Mouse (Mus musculus) ovary, postnatal 36 days (tissue): ENCODE measurements around the gene Sptbn4.

ENCODE experiments used
- DNase-seq: peaks from one replicate; pipeline ENCODE4 v3.0.0; 2022; ENCODE audit warnings: low spot score, mixed read lengths

Gene Sptbn4

DNA sequence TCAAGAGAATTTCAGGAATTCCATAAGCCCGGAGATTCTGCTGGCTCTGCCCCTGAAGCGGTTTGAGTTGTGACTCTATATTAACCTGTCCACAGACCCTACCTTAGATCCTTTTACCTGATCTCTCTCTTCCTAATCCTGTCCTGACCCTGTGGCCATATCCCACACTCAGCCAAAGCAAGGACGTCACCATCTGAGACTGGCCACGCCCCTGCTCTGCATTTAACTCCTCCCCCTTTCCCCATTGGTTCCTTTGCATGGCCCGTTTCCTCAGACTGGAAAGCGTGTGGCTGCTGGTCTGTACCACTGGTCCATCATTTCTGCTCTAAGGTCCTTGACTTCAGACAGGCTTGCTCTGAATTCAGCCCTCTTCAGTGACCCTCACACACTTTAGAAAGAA lies 102.0 kb downstream of the Sptbn4 start:
- DNase-seq, result no peak

DNA sequence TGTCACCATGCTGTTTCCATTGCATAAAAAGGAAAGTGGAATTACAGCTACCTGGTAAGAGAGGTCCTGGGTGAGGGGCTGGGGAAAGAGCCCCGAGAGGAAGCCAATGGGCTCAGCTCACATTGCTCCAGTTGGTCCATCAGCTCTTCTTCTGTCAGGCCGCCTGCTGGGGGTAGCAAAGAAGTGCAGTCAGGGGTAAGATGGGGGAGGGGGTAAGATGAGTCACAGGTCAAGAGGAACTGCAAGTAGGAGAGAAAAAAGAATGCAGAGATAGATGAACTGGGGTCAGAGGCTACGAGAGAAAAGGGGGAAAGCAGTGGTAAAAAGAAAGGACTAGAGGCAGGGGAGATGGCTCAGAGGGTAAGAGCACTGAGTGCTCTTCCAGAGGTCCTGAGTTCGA lies 104.9 kb downstream of the Sptbn4 start:
- no peak for DNase-seq

DNA sequence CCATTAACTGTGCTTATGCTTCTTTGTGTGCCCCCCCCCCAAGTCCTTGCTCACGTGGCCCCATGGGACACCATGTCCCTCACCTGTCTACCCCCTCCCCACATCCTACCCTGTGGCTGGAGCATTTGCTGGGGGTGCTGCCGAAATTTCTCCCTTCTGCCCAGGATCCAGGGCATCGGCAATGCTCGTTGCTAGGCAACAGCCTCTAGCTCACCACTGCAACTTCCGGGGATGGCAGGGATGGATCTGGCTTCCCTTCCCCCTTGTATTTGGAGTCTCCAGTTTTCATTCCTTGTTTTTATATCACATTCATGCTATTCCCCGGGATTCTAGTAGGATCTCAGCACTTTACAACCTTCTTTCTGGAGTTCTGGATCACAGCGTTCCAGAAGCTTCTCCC lies 108.0 kb downstream of the Sptbn4 start:
- DNase-seq, result no peak

DNA sequence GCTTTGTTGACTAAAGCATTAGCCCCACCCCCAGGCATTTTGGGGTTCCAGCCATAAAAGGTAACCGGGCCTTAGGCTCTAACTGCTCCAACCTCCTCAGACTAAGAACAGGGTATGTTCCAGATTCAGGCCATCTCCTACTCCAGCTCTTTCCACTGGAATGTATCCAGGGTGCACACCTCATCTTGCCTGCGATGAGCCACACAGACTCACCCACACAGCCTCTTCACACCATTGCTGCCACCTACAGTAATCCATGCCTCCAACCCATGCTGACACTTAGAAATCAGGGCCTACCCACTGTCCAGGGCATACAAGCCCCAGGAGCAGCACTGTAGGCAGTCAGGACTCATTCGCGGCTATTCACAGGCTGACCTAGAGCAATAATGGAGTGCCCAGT lies 108.4 kb downstream of the Sptbn4 start:
- no peak for DNase-seq

DNA sequence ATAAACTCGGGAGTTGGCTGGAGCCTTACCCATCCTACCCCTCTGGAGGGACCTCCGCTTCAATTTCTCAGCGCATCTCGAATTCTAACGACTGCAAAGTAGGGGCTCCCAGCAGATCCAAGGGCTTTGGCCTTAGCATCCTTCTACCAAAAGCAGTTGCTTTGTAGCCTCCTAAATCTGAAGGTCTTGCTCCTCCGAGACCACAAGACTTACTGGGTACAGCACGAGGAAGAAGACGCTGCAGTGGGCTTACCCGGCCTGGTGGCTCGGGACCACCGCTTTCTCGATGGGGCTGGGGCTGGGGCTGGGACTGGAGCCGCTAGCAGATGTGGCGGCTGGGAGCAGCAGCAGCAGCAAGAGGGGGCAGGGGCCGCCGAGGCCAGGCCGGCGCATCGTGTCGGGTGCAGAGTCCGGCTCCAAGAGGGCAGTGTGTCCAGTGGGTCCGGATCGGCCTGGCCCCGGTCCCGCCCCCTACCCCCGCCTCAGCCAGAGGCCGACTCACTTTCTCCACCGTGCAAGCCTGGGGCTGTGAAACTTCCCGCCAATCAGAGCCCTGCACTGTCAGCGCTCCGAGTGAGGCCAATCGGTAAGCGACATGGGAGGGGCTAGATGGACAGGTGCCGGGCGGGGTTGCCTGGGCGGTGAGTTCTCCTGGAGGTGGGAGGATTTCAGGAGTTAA lies 110.2 kb downstream of the Sptbn4 start, which contains the start of gene Ltbp4:
Gene Ltbp4 (minus strand): TSS at position 518 of the 679 bp plus-strand sequence.
- no peak for DNase-seq

DNA sequence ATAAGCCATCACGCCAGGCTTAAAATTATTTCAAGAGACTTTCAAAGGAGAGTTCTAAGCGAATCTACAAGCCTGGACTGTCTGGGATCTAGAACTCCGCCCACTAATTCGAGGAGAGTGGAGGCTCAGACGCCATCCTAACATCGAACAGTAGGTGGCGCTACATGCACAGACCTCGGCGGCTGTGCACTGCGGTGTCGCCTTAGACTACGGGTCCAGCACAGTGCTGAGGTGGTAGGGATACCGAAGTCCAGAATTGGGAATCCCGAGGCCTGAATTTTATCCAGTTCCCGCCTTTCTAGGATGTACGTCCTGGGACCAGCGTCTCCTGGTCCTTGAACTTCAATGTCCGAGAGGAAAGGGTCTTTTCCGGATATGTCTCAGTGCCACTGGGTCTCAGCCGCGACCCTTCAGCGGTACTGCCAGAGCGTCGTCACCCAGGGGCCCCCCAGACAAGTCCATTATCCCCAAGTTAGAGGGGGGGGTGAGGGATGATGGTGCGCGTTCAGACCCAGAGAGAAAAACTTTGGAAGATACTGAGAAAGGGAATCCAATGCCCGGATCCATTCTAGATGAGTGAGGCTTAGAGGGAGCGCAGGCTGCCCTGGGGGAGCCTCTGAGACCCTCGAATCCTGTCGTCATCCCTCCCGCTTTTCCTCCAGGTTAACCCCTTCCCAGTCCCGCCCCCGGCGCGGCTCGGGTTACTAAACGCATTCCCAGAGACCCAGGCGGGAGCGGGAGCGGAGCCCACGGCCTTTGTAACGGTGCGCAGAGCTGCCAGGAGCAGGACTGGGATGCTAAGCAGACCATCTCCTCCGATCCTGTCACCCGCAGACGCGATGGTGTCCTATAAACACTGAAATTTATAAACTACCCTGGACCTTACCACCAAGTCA lies 111.3 kb downstream of the Sptbn4 start:
- peak; percentile 87 for DNase-seq

DNA sequence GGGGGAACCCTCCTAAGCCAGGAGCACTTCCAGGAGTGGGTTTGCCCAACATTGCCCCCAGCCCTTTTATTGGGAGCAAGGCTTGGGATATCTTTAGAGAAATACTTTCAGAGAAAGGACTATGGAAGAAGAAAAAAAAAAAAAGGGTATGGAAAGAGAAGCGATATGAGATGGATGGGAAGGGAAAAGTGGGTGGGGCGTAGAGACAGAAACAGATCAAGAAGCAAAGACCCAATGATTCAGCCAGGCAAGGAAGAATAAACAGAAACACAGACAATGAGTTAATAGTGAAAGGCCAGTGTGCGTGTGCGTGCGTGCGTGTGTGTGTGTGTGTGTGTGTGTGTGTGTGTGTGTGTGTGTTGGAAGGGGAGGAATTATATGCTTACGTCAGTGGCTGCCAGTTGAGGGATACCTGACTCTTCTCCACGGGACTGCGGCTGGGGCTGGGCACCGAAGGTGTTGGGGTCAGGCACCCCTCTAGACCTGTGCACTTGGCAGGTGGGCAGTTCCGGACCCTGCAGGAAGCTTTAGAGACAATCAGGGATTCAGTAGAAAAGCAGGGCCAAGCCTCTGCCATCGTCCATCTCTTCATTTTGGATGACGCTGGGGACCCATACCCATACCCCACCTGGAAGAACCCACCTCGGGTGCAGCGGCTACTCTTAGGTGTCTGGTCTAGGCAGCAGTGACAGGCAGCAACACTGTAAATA lies 112.3 kb downstream of the Sptbn4 start:
- DNase-seq, result no peak

DNA sequence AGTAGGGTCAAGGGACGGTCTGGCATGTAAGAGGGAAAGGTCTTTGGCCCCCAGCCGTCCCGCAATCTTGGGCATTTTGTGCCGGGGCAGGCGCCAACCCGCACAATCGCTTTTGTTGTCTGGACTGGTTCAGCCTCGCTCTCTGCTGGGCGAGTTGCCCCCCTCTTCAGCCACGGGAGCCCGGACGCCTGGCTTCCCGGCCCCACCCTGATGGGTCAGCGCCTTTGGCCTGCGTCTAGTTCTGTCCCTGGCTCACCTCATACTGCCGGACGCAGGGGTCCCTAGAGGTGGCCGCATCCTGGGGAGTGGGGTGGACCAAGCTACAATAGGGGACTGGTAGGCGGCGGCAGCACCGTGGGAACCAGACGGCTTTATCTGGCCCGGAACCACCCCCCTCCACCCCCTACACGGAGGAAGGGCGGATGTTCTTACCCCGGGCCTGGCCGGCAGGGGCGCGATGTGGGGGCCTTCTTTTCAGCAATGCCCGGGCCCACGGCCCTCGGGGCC lies 113.0 kb downstream of the Sptbn4 start:
- peak; percentile 43 for DNase-seq

DNA sequence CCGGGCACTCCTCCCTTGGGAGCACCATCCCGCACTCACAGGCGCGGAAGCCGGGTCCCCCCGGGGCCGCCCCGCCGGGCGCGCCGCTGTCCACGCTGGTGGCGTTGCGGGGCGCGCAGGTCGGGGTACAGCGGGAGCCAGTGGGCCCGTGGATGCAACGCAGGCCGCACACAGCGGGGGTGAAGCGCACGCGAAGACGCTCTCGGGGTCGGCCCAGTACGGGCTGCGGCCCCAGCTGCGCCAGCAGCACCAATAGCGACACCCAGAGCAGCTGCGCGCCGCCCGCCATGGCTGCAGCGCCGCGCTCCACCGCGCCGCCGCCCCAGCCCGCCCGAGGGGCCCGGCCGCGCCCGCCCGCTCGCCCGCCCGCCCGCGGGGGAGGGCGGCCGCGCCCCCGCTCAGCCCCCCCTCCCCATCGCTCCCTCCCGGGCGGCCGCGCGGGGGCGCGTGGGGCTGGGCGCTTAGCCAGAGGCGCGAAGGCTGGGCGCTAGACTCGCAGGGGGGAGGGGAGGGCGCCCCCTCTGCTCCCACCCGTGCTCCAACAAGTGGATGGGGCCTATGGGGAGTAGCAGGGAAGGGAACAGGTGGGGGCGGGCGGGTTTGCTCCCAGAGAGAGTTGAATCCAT lies 114.1 kb downstream of the Sptbn4 start:
- DNase-seq, result peak; percentile 44

DNA sequence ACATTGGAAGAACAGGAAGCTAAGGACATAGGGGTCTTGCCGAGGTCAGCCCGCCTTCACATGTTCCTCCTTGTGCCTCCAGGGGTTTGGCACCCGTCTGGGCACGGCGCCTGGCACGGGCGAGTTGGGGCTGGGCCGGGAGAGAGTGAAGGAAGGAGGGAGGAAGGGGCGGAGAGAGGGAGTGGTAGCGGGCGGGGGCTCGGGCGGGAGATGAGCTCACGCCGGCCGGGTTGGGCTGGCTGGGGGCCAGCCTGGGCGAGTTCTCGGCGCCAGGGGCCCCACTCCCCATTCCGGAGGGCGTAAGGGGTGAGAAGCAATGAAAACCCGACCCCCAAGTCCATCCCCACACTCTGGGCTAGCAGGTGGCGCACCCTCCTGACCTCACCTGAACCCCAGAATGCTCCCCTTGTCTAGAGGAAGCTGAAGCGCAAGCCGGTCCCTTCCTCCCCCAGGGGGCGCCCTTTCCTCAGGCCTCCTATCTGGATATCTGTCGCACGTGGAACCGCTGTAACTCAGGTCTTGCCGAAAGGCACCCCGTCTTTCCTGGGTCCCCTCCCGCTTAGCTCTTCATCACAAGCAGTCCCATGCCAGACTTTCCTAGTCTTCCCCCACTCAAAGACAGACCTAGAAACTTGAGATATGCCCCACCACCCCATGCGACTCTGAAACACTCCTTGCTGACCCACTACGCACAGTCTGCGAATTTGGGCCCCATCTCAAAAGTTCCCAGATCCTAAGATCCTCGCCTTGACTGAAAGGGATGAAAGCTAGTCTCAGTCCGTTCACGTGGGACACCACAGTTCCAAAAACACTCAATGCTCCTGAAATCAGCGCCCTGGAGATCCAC lies 114.9 kb downstream of the Sptbn4 start:
- DNase-seq, result peak; percentile 83

DNA sequence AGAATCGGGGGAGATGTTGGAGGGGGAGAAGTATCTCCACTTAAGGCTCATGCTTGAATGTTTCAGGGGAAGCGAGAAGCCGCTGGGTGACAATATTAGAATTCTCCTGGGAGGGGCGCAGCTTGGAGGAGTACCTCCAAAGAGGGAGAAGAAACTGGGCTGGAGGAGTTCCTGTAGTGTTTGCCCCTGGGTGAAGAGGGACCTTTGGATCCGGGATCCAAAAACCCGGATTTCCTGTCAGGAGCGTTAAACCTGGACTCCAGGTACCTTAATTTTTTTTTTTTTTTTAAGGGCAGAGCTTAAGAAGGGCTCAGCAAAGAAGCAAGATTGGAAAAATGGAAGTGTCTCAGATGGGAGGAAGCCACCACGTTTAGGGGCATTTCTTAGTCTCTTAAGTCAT lies 115.6 kb downstream of the Sptbn4 start:
- no peak for DNase-seq

DNA sequence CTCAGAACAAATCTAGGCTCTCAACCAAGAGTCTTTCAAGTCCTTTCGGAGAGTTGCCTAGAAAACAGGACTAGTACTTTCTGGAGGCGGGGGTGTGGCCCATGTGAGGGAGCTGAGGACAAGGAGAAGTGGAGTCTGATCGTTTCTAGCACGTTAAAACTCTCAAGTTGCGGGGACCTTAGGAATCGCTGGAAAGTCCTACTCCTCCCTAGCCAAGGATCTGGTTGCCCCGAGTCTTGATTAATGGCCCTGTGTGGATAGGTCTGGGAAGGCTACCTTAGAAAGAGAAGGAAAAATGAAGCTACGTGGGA lies 116.0 kb downstream of the Sptbn4 start:
- DNase-seq, result no peak

DNA sequence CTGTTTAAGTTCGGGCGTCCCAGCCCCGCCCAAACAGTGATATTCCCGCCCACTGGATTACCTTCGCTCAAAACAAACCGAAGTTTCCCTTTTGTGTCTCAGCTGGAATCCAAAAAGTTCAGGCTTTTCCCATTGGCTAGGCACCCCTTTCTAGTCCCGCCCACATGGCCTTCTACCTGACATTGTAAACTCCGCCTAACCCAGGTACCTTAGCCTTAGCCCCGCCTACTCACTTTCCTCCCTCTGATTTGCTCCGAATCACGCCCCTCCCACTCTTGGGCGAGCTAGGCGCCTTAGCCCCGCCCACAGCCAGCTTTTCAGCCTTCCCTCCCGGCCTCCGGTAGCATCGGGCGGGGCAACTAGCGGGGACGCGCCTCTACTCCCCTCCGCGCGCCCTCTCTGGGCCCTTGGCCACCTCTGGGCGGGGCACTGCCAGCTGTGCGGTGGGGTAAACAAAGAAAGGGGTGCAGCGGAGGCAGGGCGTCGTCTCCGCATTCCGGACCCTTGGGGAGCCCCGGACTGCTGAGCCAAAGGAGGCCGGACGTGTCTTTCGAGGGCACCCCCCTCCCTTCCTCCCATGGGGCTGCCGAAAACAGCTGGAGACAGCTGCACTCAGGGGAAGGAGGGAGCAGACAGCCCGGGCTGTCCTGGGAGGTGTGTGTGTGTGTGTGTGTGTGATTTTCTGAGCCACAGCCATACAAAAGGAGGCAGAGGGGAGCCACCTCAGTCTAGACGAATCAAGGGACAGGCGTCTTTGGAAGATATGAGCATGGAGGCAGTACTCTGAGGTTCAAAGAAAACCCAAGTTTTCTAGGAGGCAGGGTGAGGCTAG lies 116.6 kb downstream of the Sptbn4 start:
- peak; percentile 90 for DNase-seq

DNA sequence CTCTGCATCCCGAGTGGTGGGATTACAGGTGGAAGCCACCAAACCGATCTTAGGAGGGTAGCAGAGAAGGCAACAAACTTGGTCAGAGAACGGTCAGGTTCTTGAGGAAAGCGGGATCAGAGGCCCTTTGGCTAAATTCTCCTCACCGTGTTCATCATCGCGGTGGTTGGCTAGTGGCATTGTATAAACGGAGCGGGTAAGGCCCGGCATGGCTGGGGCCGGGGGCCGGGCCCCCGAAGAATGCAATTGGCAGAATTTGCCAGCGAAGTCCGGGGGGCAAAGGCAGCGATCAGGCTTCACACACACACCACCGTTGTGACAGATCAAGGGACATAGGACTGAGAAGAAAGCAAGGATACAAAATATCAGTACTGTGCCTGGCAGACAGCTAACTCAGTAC lies 117.5 kb downstream of the Sptbn4 start:
- DNase-seq, result no peak

DNA sequence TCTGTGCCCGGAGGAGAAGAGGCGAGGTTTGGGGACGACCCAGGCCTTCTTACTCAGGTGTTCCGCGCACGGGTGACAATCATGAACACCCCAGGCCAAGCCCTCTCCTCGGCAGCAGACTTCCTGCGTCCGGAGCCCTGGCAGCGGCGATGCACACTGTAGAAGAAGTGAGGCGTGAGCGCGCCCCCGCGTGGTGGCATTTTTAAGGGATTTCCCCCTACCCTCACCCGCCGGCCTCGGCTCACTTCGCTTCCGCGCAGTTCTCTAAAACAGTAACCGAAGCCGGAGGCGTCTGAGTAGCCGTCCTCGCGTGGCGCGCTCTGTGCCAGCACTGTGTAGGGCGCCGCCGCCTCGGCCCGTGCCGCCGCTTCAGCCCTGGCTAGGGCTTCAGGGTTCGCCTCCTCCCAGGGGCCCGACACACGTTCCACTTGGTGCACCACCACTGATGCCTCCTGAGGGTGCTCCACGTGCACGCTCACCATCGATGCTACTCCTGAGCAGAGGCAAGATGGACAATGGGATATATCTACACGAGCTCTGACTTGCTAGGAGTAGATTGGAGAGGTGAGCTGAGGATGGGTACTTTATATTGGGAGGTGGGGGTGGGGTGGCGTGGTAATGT lies 118.0 kb downstream of the Sptbn4 start:
- peak; percentile 83 for DNase-seq

DNA sequence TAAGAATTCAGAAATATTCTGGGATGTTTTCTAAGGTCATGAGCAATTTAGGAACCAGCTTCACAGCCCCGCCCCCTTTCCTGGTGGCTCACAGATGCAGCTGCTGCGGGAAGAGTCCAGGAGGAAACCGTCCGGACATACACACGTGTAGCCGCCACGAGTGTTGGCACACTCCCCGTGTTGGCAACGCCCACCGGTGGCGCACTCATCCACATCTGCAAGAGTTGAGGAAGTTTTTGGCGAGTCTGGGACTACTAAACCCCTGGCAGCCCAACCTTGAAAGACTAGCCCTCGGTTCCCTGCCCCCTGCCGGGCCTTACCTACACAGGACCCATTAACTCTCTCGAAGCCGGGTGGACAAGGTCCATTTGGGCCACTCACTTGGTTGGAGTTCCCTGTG lies 118.8 kb downstream of the Sptbn4 start:
- DNase-seq, result no peak

DNA sequence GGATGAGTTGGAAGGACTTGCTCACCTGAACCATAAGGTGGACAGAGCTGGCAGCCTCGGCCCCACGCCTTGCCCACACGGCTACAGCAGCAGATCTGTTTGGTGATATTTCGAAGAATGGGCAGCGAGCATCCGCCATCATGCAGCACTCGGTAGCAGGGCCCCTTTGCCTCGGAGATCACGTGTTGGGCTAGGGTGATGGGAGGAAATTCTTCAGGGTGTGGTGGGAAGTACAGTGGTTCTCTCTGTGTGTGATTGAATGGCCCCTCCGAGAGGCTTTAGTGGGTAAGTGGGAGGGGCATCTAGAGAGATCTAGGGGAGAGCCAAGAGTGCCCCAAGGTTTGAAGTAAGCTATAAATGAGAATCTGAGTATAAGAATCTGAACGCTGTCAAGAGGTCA lies 119.3 kb downstream of the Sptbn4 start:
- no peak for DNase-seq

DNA sequence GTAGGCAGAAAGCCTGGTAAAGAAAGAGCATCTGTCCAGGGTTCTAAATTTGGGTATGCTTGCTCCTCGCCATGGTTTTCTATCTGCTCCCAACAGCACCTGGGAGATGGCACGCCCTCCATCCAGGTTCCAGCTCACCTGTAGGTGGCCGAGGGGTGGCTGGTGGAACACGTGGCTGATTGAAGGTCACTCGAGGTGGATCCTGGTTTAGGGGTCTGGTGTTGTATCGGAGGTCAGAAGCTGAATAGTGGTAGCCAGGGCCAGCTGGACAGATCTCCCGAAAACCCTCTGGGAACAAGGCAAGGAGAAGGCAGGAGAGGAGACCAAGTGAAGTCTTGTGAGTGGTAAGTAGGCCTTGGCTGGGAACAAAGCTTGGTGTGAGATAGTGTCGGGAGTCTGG lies 120.0 kb downstream of the Sptbn4 start:
- DNase-seq, result no peak

DNA sequence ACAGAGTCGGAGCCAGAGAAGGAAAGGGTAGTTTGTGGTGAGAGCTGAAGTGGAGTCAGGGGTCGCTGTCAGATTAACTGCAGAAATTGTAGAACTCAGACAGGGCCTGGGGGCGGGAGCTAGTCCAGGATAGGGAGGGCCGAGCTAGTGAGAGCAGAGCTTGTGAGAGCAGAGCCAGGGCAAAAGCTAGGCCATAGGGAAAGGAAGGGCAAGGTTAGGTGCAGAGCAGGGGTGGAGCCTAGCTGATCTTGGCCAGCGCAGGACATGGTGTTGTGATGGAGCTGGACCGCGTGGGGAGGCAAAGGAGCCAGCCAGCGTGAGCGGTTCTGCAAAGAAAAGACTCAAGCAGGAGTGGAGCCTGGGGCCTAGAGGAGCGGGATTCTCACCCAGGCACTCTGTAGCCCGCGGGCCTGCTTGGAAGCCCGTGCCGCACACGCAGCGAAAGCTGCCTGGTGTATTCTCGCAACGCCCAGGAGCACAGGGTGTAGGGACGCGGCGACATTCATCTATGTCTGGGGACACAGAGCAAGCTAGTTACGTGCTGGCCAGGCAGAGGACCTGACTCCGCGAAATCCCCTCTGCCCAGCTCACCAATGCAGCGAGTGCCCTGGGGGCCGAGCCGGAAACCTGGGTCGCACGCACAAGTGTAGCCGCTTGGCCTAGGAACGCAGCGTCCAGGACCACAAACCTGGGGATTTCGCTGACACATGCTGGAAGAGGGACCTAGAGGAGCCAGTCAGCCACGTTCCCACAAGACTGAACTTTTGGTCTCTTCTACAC lies 121.2 kb downstream of the Sptbn4 start:
- DNase-seq, result no peak
